Mouse (Mus musculus): ENCODE data around the gene Phf11b. TPM values are rescaled to one million over a fixed set of nuclear protein-coding genes. Genes with fewer than 3 reads are reported as not detected.

Phf11b gene
- 3.7 TPM for polyA plus RNA-seq (2014; fragmentation: Illumina TruSeq; extraction: RNeasy Lipid Tissue Mini Kit (QIAGEN cat#74804); ENCODE audit: low read depth, low replicate concordance)

GRCm38 (mm10) chr14:59341189-59341588, at the start of gene Phf11b:
Gene Phf11b (minus strand): TSS chr14:59341351.

GRCm38 (mm10) chr14:59365244-59365644, 24.1 kb upstream of the Phf11b start, which contains the start of gene Phf11d:
Gene Phf11d (minus strand): TSS chr14:59365470.

GRCm38 (mm10) chr14:59297391-59297790, 43.8 kb downstream of the Phf11b start, which contains the start of gene Phf11a:
Gene Phf11a (minus strand): TSS chr14:59297522.

Other genes with a start within 250 kb of the Phf11b start
- gene 1700129C05Rik, start 198.5 kb downstream of the Phf11b start, polyA plus RNA-seq (2014; fragmentation: Illumina TruSeq; extraction: RNeasy Lipid Tissue Mini Kit (QIAGEN cat#74804); ENCODE audit: low read depth, low replicate concordance): not detected
- gene Gm5142, start 162.6 kb downstream of the Phf11b start, polyA plus RNA-seq (2014; fragmentation: Illumina TruSeq; extraction: RNeasy Lipid Tissue Mini Kit (QIAGEN cat#74804); ENCODE audit: low read depth, low replicate concordance): not detected
- gene Rcbtb1, start 140.1 kb downstream of the Phf11b start, polyA plus RNA-seq (2014; fragmentation: Illumina TruSeq; extraction: RNeasy Lipid Tissue Mini Kit (QIAGEN cat#74804); ENCODE audit: low read depth, low replicate concordance): 69.2 TPM
- not detected for gene Gm6904, start 81.1 kb downstream of the Phf11b start, polyA plus RNA-seq (2014; fragmentation: Illumina TruSeq; extraction: RNeasy Lipid Tissue Mini Kit (QIAGEN cat#74804); ENCODE audit: low read depth, low replicate concordance)
- gene Phf11a, start 43.8 kb downstream of the Phf11b start, polyA plus RNA-seq (2014; fragmentation: Illumina TruSeq; extraction: RNeasy Lipid Tissue Mini Kit (QIAGEN cat#74804); ENCODE audit: low read depth, low replicate concordance): 0.50 TPM
- 6.5 TPM for gene Phf11d, start 24.1 kb upstream of the Phf11b start, polyA plus RNA-seq (2014; fragmentation: Illumina TruSeq; extraction: RNeasy Lipid Tissue Mini Kit (QIAGEN cat#74804); ENCODE audit: low read depth, low replicate concordance)
- 5.9 TPM for gene Phf11c, start 54.0 kb upstream of the Phf11b start, polyA plus RNA-seq (2014; fragmentation: Illumina TruSeq; extraction: RNeasy Lipid Tissue Mini Kit (QIAGEN cat#74804); ENCODE audit: low read depth, low replicate concordance)
- gene Setdb2, start 99.5 kb upstream of the Phf11b start, polyA plus RNA-seq (2014; fragmentation: Illumina TruSeq; extraction: RNeasy Lipid Tissue Mini Kit (QIAGEN cat#74804); ENCODE audit: low read depth, low replicate concordance): 22.9 TPM
- gene Cab39l, start 99.6 kb upstream of the Phf11b start, polyA plus RNA-seq (2014; fragmentation: Illumina TruSeq; extraction: RNeasy Lipid Tissue Mini Kit (QIAGEN cat#74804); ENCODE audit: low read depth, low replicate concordance): 114 TPM